ENCODE assay signal across 20 mouse cellular contexts in the genomic region with DNA sequence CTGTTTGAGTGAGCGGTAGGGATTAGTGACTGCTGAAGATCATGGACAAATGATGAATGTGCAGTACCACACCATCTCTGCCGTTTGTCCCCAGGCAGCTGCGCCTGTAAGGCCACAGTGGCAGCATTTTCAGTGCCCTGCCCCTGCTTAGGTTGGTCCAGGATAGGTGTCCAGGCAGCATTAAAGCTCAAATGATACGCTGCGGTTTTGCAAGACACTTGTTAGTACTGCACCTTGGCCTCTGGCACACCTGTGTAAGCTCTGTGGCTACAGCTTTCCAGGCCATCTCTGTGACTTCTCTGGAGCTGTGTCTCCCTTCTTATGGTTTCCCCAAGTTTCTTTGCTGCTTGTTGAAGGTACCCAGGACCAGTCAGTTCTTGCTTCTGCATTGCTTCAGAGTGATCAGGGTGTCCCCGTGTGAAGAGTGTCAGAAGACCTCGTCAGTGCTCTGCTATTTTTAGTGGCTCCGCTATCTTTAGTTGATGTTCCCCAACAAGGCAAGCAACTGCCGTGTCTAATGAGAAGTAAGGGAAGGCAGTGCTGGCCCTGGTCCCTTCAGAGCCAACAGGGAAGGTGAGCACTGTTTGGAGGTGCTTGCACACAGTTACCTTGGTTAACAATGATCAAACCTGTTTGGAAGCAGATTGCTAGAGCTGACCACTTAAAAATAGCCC. TPM values are rescaled to one million over a fixed set of nuclear protein-coding genes. Genes with fewer than 3 reads are reported as not detected.
DNase-seq lines count a peak whose midpoint lies in the region; ATAC-seq and TF ChIP-seq lines count a peak whose summit lies in the region.
"Had no signal": no experiment of that assay in that cellular context is flagged by ENCODE, and none has a peak within 500 bp of the region (broad histone marks: within the 10 kb centered on the region; RNA-seq: fewer than 3 reads in every experiment).

No protein-coding gene starts in this region.

- H3K9ac ChIP-seq in heart, adult 2 months (ENCODE audit: low read depth, low read length) = peak overlapping the region; percentile 46; the same call in 1 of the 2 replicates
- H3K9ac ChIP-seq in heart, embryonic 12.5 days = peak overlapping the region; percentile 17; the same call in 1 of the 2 replicates
- no peak overlapping the region for H3K9ac ChIP-seq in intestine, embryonic 15.5 days
- H3K9ac ChIP-seq: forebrain, embryonic 13.5 days; hindbrain, embryonic 15.5 days; liver, embryonic 15.5 days; neural tube, embryonic 12.5 days; stomach, embryonic 15.5 days had no signal

- peak in 1 of 2 experiments; percentile 58 for DNase-seq in heart, adult 2 months
- no peak for DNase-seq in heart, postnatal 25 days (ENCODE audit: low spot score)
- peak; percentile 43 for DNase-seq in brain, adult 2 months (ENCODE audit: low read depth, low spot score)
- DNase-seq in left cerebral cortex, adult 11 months (ENCODE audit: low spot score) = no peak
- no peak for DNase-seq in cerebellum, adult 9-10 months
- DNase-seq: adrenal gland, postnatal 25 days; cerebellum, postnatal 14 days; kidney, adult 8-10 months; kidney, postnatal 4 days had no signal

- peak; percentile 62 for TF ChIP-seq POLR2A in heart, adult 2 months (IDR thresholded peaks at IDR 0.05; ENCODE audit: insufficient read depth, low read depth, low read length)

- TF ChIP-seq CTCF in heart, adult 2 months (IDR thresholded peaks at IDR 0.05) = no peak

- no peaks in the 10 kb centered on the region for H3K9me3 ChIP-seq in heart, embryonic 12.5 days (replicated peaks)
- H3K9me3 ChIP-seq in intestine, embryonic 15.5 days = no peaks in the 10 kb centered on the region
- H3K9me3 ChIP-seq: forebrain, embryonic 13.5 days; hindbrain, embryonic 15.5 days; liver, embryonic 15.5 days; neural tube, embryonic 12.5 days; stomach, embryonic 15.5 days had no signal

- H3K27ac ChIP-seq in heart, adult 2 months = peak overlapping the region; percentile 86
- H3K27ac ChIP-seq in heart, embryonic 12.5 days (ENCODE audit: poor library complexity, severe bottlenecking) = peak overlapping the region; percentile 92
- 0 out of 2 replicates have a peak overlapping the region, but pooled peaks have one; percentile 2 for H3K27ac ChIP-seq in intestine, embryonic 15.5 days
- H3K27ac ChIP-seq: forebrain, embryonic 13.5 days; hindbrain, embryonic 15.5 days; liver, embryonic 15.5 days; macrophage; neural tube, embryonic 12.5 days; stomach, embryonic 15.5 days had no signal

- H3K4me3 ChIP-seq in heart, adult 2 months = no peak overlapping the region
- no peak overlapping the region for H3K4me3 ChIP-seq in heart, embryonic 12.5 days
- H3K4me3 ChIP-seq in intestine, embryonic 15.5 days (replicated peaks) = no peak overlapping the region
- H3K4me3 ChIP-seq: forebrain, embryonic 13.5 days; hindbrain, embryonic 15.5 days; liver, embryonic 15.5 days; neural tube, embryonic 12.5 days; stomach, embryonic 15.5 days had no signal

- H3K4me1 ChIP-seq in heart, adult 2 months (ENCODE audit: control insufficient read depth, insufficient read depth, low read length) = peaks cover 21% of the 10 kb centered on the region
- H3K4me1 ChIP-seq in heart, embryonic 12.5 days (replicated peaks) = peaks cover 78% of the 10 kb centered on the region
- H3K4me1 ChIP-seq in intestine, embryonic 15.5 days (replicated peaks) = peaks cover 36% of the 10 kb centered on the region
- H3K4me1 ChIP-seq: hindbrain, embryonic 15.5 days; neural tube, embryonic 12.5 days had no signal

- WGBS in heart, adult 2 months = 50% methylated on average over 9 of the region's 9 CpGs
- 44% methylated on average over 9 of the region's 9 CpGs for WGBS in heart, embryonic 12.5 days
- WGBS in intestine, embryonic 15.5 days = 58% methylated on average over 9 of the region's 9 CpGs

- peak; percentile 82 for TF ChIP-seq EP300 in heart, adult 2 months (IDR thresholded peaks at IDR 0.05; ENCODE audit: insufficient read depth, low read depth, low read length)

- no peaks in the 10 kb centered on the region for H3K27me3 ChIP-seq in heart, adult 2 months (ENCODE audit: control insufficient read depth, insufficient read depth, low read length)
- H3K27me3 ChIP-seq in heart, embryonic 12.5 days (replicated peaks) = no peaks in the 10 kb centered on the region
- no peaks in the 10 kb centered on the region for H3K27me3 ChIP-seq in intestine, embryonic 15.5 days (replicated peaks)
- H3K27me3 ChIP-seq: forebrain, embryonic 13.5 days; hindbrain, embryonic 15.5 days; neural tube, embryonic 12.5 days; Patski; stomach, embryonic 15.5 days had no signal

- peaks cover 3% of the 10 kb centered on the region; the same call in 1 of the 2 replicates for H3K79me2 ChIP-seq in heart, adult 2 months (replicated peaks; ENCODE audit: control insufficient read depth, insufficient read depth, low read length)

- no peaks in the 10 kb centered on the region for H3K36me3 ChIP-seq in heart, adult 2 months (ENCODE audit: control insufficient read depth, insufficient read depth, low read length)
- H3K36me3 ChIP-seq in heart, embryonic 12.5 days = no peaks in the 10 kb centered on the region
- no peaks in the 10 kb centered on the region for H3K36me3 ChIP-seq in intestine, embryonic 15.5 days
- H3K36me3 ChIP-seq: hindbrain, embryonic 15.5 days; liver, embryonic 15.5 days; neural tube, embryonic 12.5 days; stomach, embryonic 15.5 days had no signal

- ATAC-seq in heart, embryonic 12.5 days (ENCODE audit: insufficient number of reproducible peaks, low FRiP score) = no peak
- ATAC-seq in intestine, embryonic 15.5 days = peak; percentile 49
- ATAC-seq: activated CD4-positive, CD25-positive, alpha-beta regulatory T cell, adult 4 months; forebrain, embryonic 13.5 days; Patski had no signal

- intact Hi-C loops in heart, adult 2 months (cut with DNase I) = no loop called here
- intact Hi-C loops in heart, postnatal 25 days (cut with DNase I) = no loop called here

- H3K4me2 ChIP-seq in heart, embryonic 12.5 days = peak overlapping the region; percentile 47
- no peak overlapping the region for H3K4me2 ChIP-seq in intestine, embryonic 15.5 days (replicated peaks)
- H3K4me2 ChIP-seq: forebrain, embryonic 13.5 days; hindbrain, embryonic 15.5 days; liver, embryonic 15.5 days; midbrain, embryonic 11.5 days; neural tube, embryonic 12.5 days had no signal

RNA-seq across cellular contexts. Expression of a gene that starts 18.6 kb away (rescaled TPM):
- 10 to 100 TPM; 79.5 to 80.1 TPM for total RNA-seq in heart, adult 2 months (2021)
- polyA plus RNA-seq in heart, adult 2 months (2012; rRNA removed) = 56.0 and 88.5 TPM in 2 replicates
- total RNA-seq in heart, postnatal 25 days (2021) = 10 to 100 TPM; 82.7 to 84.0 TPM
- polyA plus RNA-seq in heart, embryonic 12.5 days (2016; fragmentation: Nextera tagmentation; extraction: Ambion mirVana) = 21.5 and 23.7 TPM in 2 replicates
- 15.9 and 18.6 TPM in 2 replicates for polyA plus RNA-seq in intestine, embryonic 15.5 days (2015; fragmentation: Nextera tagmentation; extraction: Ambion mirVana)

Comparison
In these comparisons a context has a peak if more than half of its experiments do, and no peak if none do; other contexts are left out.
1. H3K27ac ChIP-seq: peak in every context shown above with its lines; median percentile 92 in heart, embryonic 12.5 days; 86 in heart, adult 2 months; 2 in intestine, embryonic 15.5 days.